Mouse (Mus musculus) c-Kit-negative CD71-positive TER-119-positive erythroid progenitor cells, embryonic 14.5 days (primary cell): Measurements from ENCODE around the gene Med29.

ENCODE experiments used
- DNase-seq: peaks from one replicate; pipeline ENCODE4 v3.0.0-alpha.2; 2013; ENCODE audit warnings: low read depth, low spot score

Gene Med29

DNA sequence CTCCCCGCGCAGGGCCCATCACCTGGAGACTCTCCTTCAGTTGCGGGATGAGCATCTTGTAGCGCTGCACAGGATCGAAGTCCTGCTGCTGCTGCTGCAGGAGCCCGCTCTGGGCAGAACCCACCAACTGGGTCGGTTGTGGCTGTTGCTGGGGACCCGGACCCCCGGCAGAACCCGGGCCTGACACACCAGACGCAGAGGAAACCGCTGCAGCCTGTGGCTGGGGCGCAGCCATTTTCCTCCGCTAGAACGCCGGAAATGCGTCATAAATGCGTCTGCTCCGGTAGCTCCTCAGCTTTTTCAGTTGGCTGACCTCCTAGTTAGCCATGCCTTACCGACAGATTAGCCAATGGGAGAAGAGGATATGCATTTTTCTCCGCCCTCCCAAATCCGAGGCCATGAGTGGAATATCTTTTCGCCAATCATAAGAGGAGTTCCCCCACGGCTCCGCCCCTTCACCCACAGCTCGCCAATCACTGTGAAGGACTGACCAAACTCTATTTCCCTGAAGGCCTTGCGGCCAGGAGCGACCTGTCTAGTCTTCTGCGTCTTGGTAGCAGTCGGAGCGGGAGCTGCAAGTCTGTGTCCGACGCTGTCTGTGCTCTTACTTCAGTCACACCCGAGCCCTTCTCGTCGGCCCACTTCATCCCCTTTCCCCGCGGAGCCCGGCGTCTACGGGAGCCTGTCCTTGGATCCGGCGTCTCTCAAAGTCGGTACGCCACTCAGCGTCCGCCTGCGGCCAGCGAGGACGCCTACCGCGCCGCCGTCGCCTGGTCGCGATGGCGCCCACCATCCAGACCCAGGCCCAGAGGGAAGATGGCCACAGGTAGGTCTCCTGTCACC lies at the start of gene Med29, which contains the start of gene Paf1:
Med29 (minus strand) TSS at position 280 of the 843 bp plus-strand sequence.
Paf1 (plus strand) TSS at position 523 of the 843 bp plus-strand sequence.
- DNase-seq: peak; percentile 98

GRCm38 (mm10) chr7:28441776-28442485 lies 49.4 kb upstream of the Med29 start:
- DNase-seq: no peak

DNA sequence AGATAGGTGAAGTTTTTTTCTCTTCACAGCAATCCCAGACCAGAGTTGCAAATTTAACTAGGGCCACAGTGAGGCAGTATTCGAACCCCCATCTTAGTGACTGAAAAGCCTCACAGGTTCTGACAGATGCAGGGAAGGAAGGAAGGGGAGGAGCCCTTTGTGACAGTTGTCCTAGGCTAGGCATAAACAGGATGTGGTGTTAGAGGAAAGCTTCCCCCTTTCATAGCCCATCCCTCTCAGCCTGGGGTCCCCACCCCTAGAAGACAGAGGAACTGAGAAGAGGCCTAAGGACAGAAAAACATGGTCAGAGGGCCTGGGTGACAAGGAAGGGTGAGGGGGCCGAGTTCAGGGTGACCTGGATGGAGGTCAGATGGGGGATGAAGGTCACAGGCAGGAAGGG lies 48.2 kb upstream of the Med29 start:
- no peak for DNase-seq

- DNase-seq: no peak
Observed at GRCm38 (mm10) chr7:28438771-28439170, 46.3 kb upstream of the Med29 start.

- DNase-seq: no peak
Observed at GRCm38 (mm10) chr7:28437964-28438363, 45.5 kb upstream of the Med29 start.

- DNase-seq: peak; percentile 89
Observed at GRCm38 (mm10) chr7:28436932-28437570, 44.5 kb upstream of the Med29 start, which contains the start of gene Gmfg. Gene Gmfg, plus strand, starts transcription at chr7:28437447.

- DNase-seq: peak; percentile 95
Observed at GRCm38 (mm10) chr7:28436271-28436904, 43.9 kb upstream of the Med29 start.

DNA sequence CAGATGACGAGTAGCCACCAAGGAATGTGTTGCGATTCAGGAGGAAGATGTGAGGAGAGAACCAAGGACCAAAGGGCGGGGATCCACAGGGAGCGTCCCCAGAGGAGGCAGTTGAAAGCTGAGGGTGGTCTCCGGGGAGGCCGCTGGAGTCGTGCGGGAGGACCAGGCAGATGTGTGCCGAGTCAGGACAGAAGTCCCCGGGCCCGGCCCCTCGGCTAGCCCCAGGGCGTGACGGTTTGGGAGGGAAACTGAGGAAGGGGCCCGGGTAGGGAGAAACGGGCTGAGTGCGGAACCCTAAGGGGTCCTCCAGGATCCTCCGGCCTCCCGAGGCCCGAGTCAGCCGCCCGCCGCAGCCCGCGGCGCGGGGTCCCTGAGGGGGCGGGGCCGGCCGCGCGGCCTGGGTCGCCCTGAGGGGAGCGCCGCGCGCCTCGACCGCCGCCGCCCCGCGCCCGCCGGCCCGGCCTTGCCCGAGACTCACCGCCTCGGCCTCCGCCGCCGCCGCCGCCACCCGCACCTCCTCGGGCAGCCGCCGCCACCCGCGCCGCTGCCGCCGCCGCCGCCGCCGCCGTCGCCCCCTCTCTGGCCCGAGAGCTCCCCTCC lies 43.3 kb upstream of the Med29 start:
- DNase-seq: no peak

DNA sequence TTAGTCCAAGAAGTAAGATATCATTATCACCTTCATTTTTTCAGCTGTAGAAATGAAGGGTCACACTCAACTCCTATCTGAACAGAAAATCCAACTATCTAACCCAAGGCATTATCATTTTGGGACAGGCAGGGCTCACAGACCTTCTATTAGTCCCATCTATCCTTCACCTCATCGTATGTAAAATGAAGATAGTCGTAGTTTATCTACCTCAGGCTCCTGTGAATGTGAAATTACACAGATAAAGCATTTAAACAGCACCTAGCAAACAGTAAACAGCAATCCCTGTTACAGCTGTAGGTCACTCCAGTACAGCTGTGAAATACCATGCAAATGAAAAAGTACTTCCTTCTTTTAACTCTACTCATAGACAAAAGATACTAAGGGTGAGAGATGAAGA lies 39.7 kb upstream of the Med29 start:
- DNase-seq: no peak

DNA sequence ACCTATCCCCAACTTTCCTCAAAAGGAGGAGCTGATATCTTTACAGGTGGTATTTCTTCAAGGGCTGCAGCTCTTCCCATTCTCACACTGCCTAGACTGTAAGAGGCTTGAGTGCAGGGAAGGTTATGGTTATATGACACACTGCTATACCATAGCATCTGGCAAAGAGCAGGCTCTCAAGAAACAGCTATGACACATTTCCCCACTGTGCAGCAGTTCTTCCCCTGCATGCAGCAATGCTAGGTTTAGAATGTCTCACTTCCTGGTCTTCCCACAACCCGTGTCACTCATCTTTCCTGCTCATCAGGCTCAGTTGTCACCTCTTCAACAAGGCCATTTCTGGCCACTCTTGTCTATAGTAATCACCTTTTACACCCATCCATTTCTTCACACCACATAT lies 38.0 kb upstream of the Med29 start:
- no peak for DNase-seq

DNA sequence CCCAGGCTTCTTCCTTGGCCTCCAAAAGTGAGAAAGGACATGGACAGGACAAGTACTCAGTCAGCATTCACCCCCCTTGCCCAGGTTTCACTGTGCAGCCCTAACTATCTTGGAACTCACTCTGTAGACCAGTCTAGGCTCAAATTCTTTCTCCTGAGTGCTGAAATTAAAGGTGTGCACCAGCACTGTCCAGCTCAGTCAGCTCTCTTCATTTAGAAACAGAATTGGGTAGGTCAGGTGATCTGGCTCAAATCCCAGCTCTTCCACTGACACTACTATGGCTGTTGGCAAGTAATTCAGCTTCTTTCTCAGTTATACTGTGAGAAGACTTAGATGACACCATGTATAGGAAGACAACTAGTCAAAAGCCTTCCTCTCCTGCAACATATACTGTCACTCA lies 35.2 kb upstream of the Med29 start:
- no peak for DNase-seq

GRCm38 (mm10) chr7:28423018-28423417 lies 30.5 kb upstream of the Med29 start:
- DNase-seq: no peak

GRCm38 (mm10) chr7:28419416-28419815 lies 26.9 kb upstream of the Med29 start:
- DNase-seq: no peak

DNA sequence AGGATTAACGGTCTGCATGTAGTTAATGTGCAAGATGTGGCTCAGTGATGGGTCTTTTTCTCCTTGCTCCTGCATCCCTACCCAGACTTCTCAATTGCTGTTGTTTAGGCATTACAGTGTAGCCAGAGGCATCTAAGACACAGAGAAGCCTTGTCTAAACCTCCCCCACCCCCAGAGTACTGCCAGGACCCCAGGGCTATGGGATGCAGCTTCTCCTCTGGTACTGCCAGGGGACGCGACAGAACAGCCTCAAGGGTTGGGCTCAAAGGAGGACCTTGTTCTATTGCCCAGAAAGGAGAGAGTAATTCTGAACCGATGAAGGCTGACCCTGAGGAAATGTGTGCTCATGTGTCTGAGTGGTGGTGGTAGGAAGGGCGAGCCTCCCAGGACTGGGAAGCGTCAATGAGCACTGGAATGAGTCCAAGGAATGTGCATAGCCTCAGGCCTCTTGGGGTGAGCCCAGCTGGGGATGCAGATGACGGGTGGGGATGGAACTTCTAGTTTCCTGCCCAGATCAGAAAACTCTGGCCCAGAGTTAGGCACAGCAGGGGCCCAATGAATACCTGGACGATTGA lies 25.7 kb upstream of the Med29 start:
- no peak for DNase-seq

GRCm38 (mm10) chr7:28417368-28417767 lies 24.9 kb upstream of the Med29 start:
- DNase-seq: no peak

DNA sequence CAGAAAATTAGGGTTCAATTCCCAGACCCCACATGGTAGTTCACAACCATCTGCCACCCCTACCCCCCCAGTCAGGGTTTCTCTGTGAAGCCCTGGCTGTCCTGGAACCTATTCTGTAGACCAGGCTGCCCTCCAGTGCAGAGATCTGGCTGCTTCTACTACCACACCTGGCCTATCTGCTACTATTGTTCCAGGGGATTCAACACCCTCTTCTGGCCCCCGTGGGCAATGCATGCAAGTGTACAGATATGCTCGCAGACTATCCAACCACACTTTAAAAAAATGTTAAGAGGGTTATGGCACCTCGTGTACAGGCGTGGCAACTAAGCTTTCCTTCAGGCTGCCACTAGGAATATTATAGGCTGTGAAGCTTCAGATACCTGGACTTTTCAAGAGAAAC lies 20.3 kb upstream of the Med29 start:
- DNase-seq: no peak

- DNase-seq: no peak
Observed at GRCm38 (mm10) chr7:28410841-28411475, 18.4 kb upstream of the Med29 start.

DNA sequence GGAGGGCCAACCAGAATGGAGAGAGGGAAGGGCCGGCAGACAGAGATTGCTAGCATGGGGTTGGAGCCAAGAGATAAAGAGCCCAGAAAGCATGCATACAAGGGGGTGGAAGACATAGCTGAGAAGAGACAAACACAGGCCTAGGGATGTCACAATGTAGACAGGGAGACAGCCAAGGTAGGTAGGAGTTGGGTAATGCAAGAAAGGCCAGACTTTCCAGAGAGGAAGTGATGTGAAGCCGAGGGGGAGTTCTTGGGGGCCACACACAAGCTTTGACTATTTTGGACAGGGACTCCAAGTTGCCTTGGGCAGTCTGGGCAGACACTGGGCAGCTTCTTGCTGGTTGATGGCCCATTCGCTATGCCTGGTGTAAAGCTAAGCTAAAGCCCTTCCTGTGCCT lies 9.4 kb upstream of the Med29 start:
- DNase-seq: no peak

- no peak for DNase-seq
Observed at GRCm38 (mm10) chr7:28401030-28401429, 8.5 kb upstream of the Med29 start.

- no peak for DNase-seq
Observed at GRCm38 (mm10) chr7:28398696-28399340, 6.3 kb upstream of the Med29 start.
